Mouse (Mus musculus) kidney, embryonic 16.5 days (tissue): ENCODE results near the gene Acer2. TPM values are rescaled to one million over a fixed set of nuclear protein-coding genes. Genes with fewer than 3 reads are reported as not detected.
A peak's percentile ranks its signal among the peaks of the same experiment; 100 is the strongest.

Experiments used
- ATAC-seq: fragments of 200-750 bp; cut with Nextera tagmentation; 2 replicates; pipeline ENCODE4 v1.8.0; 2017; ENCODE audit warnings: moderate TSS enrichment; ENCODE audit not compliant: low FRiP score, low TSS enrichment
- H3K27ac ChIP-seq: fragments of 300-500 bp; sonication (generic); 2 replicates; pipeline ENCODE4 v1.5.1; 2014; ENCODE audit warnings: low read length
- H3K27me3 ChIP-seq: fragments of 300-500 bp; sonication (generic); 2 replicates; pipeline ENCODE4 v1.6.1; 2014; ENCODE audit warnings: low read length, control low read depth, mixed read lengths; ENCODE audit not compliant: insufficient read depth
- H3K36me3 ChIP-seq: fragments of 300-500 bp; sonication (generic); 2 replicates; pipeline ENCODE4 v1.6.1; 2014; ENCODE audit warnings: low read length, control low read depth, mixed read lengths; ENCODE audit not compliant: insufficient read depth
- H3K4me1 ChIP-seq: fragments of 300-500 bp; sonication (generic); 2 replicates; pipeline ENCODE4 v1.6.1; 2014; ENCODE audit warnings: low read length, control low read depth, mixed read lengths; ENCODE audit not compliant: insufficient read depth
- H3K4me2 ChIP-seq: fragments of 300-500 bp; sonication (generic); replicated peaks from 2 replicates; pipeline ENCODE4 v1.6.1; 2014; ENCODE audit warnings: low read depth, low read length
- H3K4me3 ChIP-seq: fragments of 300-500 bp; sonication (generic); 2 replicates; pipeline ENCODE4 v1.5.1; 2014; ENCODE audit warnings: mild to moderate bottlenecking, low read length
- H3K9ac ChIP-seq: fragments of 300-500 bp; sonication (generic); replicated peaks from 2 replicates; pipeline ENCODE4 v1.6.1; 2014; ENCODE audit warnings: low read length
- H3K9me3 ChIP-seq: fragments of 300-500 bp; sonication (generic); 2 replicates; pipeline ENCODE4 v1.6.1; 2016; ENCODE audit warnings: low read length, control low read depth
- WGBS: fragments of 180-500 bp; shearing (Covaris S2); extraction: QIAGEN DNeasy Blood & Tissue Kit; methylation state at CpG from one replicate; pipeline ENCODE4 v1.1.7; 2014; 5-methylcytosine and 5-hydroxymethylcytosine counted together
- polyA plus RNA-seq: library from polyadenylated mRNA; unstranded; fragments of >200 nt; fragmentation: Nextera tagmentation; extraction: Ambion mirVana; gene quantifications from 2 replicates; pipeline ENCODE4 v1.2.1, GENCODE M21; 2015

Acer2 gene
- polyA plus RNA-seq, 1 experiment from 2014 or later = 42.3 TPM

GRCm38 (mm10) chr4:86856304-86857112 lies 17.7 kb upstream of the Acer2 start:
- peak overlapping the region; percentile 98 for H3K9ac ChIP-seq
- peaks cover 16% of the 10 kb centered on the region for H3K4me1 ChIP-seq
- peak overlapping the region; percentile 96 for H3K27ac ChIP-seq
- H3K27me3 ChIP-seq = no peaks in the 10 kb centered on the region
- peaks cover 34% of the 10 kb centered on the region for H3K36me3 ChIP-seq
- H3K9me3 ChIP-seq = no peaks in the 10 kb centered on the region
- no peak; the same call in 1 of the 2 replicates for ATAC-seq
- peak overlapping the region; percentile 67 for H3K4me2 ChIP-seq
- peak overlapping the region; percentile 89 for H3K4me3 ChIP-seq
- under 1% methylated on average over 50 of the region's 50 CpGs for WGBS

GRCm38 (mm10) chr4:86857113-86858069 lies 16.8 kb upstream of the Acer2 start, which contains the start of gene Rps6:
Gene Rps6, minus strand, starts transcription at chr4:86857412.
- Histone ChIP-seq H3K4me1 (peaks cover 16% of the 10 kb centered on the region), H3K27me3 (no peaks in the 10 kb centered on the region), H3K9me3 (no peaks in the 10 kb centered on the region), H3K4me3 (peak within 1 kb of the TSS; percentile 89), H3K4me2 (peak within 1 kb of the TSS; percentile 74), H3K36me3 (peaks cover 29% of the 10 kb centered on the region), H3K27ac (peak within 1 kb of the TSS; percentile 96), H3K9ac (peak within 1 kb of the TSS; percentile 98)
- WGBS = under 1% methylated on average over 68 of the region's 68 CpGs
- ATAC-seq = peak; percentile 98

GRCm38 (mm10) chr4:86858070-86858440 lies 16.1 kb upstream of the Acer2 start:
- H3K4me3 ChIP-seq = peak overlapping the region; percentile 89
- peaks cover 22% of the 10 kb centered on the region for H3K36me3 ChIP-seq
- H3K4me2 ChIP-seq = peak overlapping the region; percentile 74
- peaks cover 16% of the 10 kb centered on the region for H3K4me1 ChIP-seq
- H3K9ac ChIP-seq = peak overlapping the region; percentile 80
- no peaks in the 10 kb centered on the region for H3K9me3 ChIP-seq
- 65% methylated on average over 12 of the region's 12 CpGs for WGBS
- no peak for ATAC-seq
- H3K27me3 ChIP-seq = no peaks in the 10 kb centered on the region
- H3K27ac ChIP-seq = peak overlapping the region; percentile 87

GRCm38 (mm10) chr4:86864087-86864486 lies 10.1 kb upstream of the Acer2 start:
- H3K4me1 ChIP-seq = no peaks in the 10 kb centered on the region
- H3K36me3 ChIP-seq = no peaks in the 10 kb centered on the region
- no peak overlapping the region for H3K4me2 ChIP-seq
- no peak overlapping the region for H3K27ac ChIP-seq
- ATAC-seq = no peak
- 77% methylated on average over 5 of the region's 5 CpGs for WGBS
- no peaks in the 10 kb centered on the region for H3K9me3 ChIP-seq
- no peaks in the 10 kb centered on the region for H3K27me3 ChIP-seq
- H3K9ac ChIP-seq = no peak overlapping the region
- H3K4me3 ChIP-seq = no peak overlapping the region

- H3K4me3 ChIP-seq = no peak overlapping the region
- no peaks in the 10 kb centered on the region for H3K27me3 ChIP-seq
- H3K4me1 ChIP-seq = peaks cover 9% of the 10 kb centered on the region; the same call in 1 of the 2 replicates
- H3K9ac ChIP-seq = no peak overlapping the region
- no peaks in the 10 kb centered on the region for H3K9me3 ChIP-seq
- H3K4me2 ChIP-seq = no peak overlapping the region
- H3K36me3 ChIP-seq = no peaks in the 10 kb centered on the region
- ATAC-seq = no peak
- no peak overlapping the region for H3K27ac ChIP-seq
These were observed 2.2 kb upstream of the Acer2 start for GRCm38 (mm10) chr4:86871988-86872387.

- H3K27ac ChIP-seq = no peak overlapping the region
- no peak for ATAC-seq
- 54% methylated on average over 4 of the region's 4 CpGs for WGBS
These were observed 1.1 kb upstream of the Acer2 start for GRCm38 (mm10) chr4:86873072-86873471.

GRCm38 (mm10) chr4:86879477-86879876 lies 5.3 kb downstream of the Acer2 start:
- Histone ChIP-seq H3K9ac (no peak overlapping the region), H3K4me3 (no peak overlapping the region), H3K4me2 (no peak overlapping the region), H3K27ac (no peak overlapping the region), H3K36me3 (no peaks in the 10 kb centered on the region), H3K9me3 (0 out of 2 replicates have a peak, but pooled peaks cover 3% of the 10 kb centered on the region), H3K27me3 (no peaks in the 10 kb centered on the region), H3K4me1 (peaks cover 9% of the 10 kb centered on the region; the same call in 1 of the 2 replicates)
- ATAC-seq = no peak
- 88% methylated on average over 2 of the region's 2 CpGs for WGBS

More at GRCm38 (mm10) chr4:86873072-86873471, 1.1 kb upstream of the Acer2 start:
- no peak overlapping the region for H3K4me2 ChIP-seq
- no peak overlapping the region for H3K9ac ChIP-seq
- H3K9me3 ChIP-seq = no peaks in the 10 kb centered on the region
- no peaks in the 10 kb centered on the region for H3K27me3 ChIP-seq
- no peaks in the 10 kb centered on the region for H3K36me3 ChIP-seq
- H3K4me1 ChIP-seq = peaks cover 9% of the 10 kb centered on the region; the same call in 1 of the 2 replicates
- no peak overlapping the region for H3K4me3 ChIP-seq

GRCm38 (mm10) chr4:86881178-86881577 lies 7.0 kb downstream of the Acer2 start:
- no peak overlapping the region for H3K4me2 ChIP-seq
- H3K9me3 ChIP-seq = 0 out of 2 replicates have a peak, but pooled peaks cover 3% of the 10 kb centered on the region
- no peak overlapping the region for H3K4me3 ChIP-seq
- no peak overlapping the region for H3K27ac ChIP-seq
- H3K9ac ChIP-seq = no peak overlapping the region
- no peaks in the 10 kb centered on the region for H3K36me3 ChIP-seq
- ATAC-seq = no peak
- peaks cover 3% of the 10 kb centered on the region; the same call in 1 of the 2 replicates for H3K4me1 ChIP-seq
- H3K27me3 ChIP-seq = no peaks in the 10 kb centered on the region
- WGBS = 86% methylated on average over 4 of the region's 4 CpGs

GRCm38 (mm10) chr4:86882413-86882812 lies 8.2 kb downstream of the Acer2 start:
- Histone ChIP-seq H3K27me3 (no peaks in the 10 kb centered on the region), H3K36me3 (no peaks in the 10 kb centered on the region), H3K27ac (no peak overlapping the region), H3K9ac (no peak overlapping the region), H3K4me3 (no peak overlapping the region), H3K4me1 (peaks cover 10% of the 10 kb centered on the region; the same call in 1 of the 2 replicates), H3K4me2 (no peak overlapping the region), H3K9me3 (0 out of 2 replicates have a peak, but pooled peaks cover 3% of the 10 kb centered on the region)
- ATAC-seq = no peak
- WGBS = 57% methylated on average over 2 of the region's 2 CpGs
